Mouse (Mus musculus): ENCODE data around the gene Zfp973. TPM values are rescaled to one million over a fixed set of nuclear protein-coding genes. Genes with fewer than 3 reads are reported as not detected.

The Zfp973 gene
- polyA plus RNA-seq (2014; fragmentation: Illumina TruSeq; extraction: RNeasy Lipid Tissue Mini Kit (QIAGEN cat#74804); ENCODE audit: low replicate concordance): 39.2 TPM

DNA sequence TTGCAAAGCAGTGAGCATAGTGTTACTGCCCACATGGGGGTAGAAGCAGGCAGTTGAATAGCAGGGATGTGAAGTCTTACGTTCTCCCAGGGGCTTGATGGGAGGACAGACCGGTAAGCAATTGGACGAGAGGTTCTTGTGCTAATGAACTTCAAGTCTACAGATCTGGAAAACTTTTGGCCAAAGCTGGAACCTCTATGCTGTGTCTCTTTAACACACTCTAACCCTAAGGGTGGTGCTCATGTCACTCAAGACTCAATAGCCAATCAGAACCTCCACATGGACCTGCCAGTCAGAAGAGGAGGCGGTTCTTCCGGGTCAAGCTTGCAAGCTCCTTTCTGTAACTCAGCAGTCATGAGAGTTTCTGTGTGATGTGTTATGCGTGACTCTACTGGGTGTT lies at the start of gene Zfp973:
Gene Zfp973 (plus strand): TSS at position 301 of the 400 bp plus-strand sequence.

DNA sequence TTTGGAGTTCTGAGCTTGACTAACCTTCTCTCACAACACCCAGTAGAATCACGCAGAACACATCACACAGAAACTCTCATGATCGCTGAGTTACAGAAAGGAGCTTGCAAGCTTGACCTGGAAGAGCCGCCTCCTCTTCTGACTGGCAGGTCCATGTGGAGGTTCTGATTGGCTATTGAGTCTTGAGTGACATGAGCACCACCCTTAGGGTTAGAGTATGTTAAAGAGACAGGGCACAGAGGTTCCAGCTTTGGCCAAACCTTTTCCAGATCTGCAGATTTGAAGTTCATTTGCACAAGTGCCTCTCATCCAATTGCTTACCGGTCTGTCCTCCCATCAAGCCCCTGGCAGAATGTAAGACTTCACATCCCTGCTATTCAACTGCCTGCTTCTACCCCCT lies 34.1 kb upstream of the Zfp973 start, which contains the start of gene Gm14308:
Gene Gm14308 (minus strand): TSS at position 101 of the 400 bp plus-strand sequence.

DNA sequence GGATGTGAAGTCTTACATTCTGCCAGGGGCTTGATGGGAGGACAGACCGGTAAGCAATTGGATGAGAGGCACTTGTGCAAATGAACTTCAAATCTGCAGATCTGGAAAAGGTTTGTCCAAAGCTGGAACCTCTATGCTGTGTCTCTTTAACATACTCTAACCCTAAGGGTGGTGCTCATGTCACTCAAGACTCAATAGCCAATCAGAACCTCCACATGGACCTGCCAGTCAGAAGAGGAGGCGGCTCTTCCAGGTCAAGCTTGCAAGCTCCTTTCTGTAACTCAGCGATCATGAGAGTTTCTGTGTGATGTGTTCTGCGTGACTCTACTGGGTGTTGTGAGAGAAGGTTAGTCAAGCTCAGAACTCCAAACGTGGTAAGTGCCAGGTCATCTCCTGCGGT lies 37.7 kb downstream of the Zfp973 start, which contains the start of gene Gm14305:
Gene Gm14305 (plus strand): TSS at position 278 of the 400 bp plus-strand sequence.

Other genes with a start within 250 kb of the Zfp973 start
- 4.5 TPM for gene Gm14435, start 246.9 kb upstream of the Zfp973 start, polyA plus RNA-seq (2014; fragmentation: Illumina TruSeq; extraction: RNeasy Lipid Tissue Mini Kit (QIAGEN cat#74804); ENCODE audit: low replicate concordance)
- not detected for gene Gm14434, start 183.7 kb upstream of the Zfp973 start, polyA plus RNA-seq (2014; fragmentation: Illumina TruSeq; extraction: RNeasy Lipid Tissue Mini Kit (QIAGEN cat#74804); ENCODE audit: low replicate concordance)
- gene Zfp967, start 149.5 kb upstream of the Zfp973 start, polyA plus RNA-seq (2014; fragmentation: Illumina TruSeq; extraction: RNeasy Lipid Tissue Mini Kit (QIAGEN cat#74804); ENCODE audit: low replicate concordance): not detected
- gene Gm14308, start 34.2 kb upstream of the Zfp973 start, polyA plus RNA-seq (2014; fragmentation: Illumina TruSeq; extraction: RNeasy Lipid Tissue Mini Kit (QIAGEN cat#74804); ENCODE audit: low replicate concordance): 16.7 TPM
- gene Gm14305, start 37.8 kb downstream of the Zfp973 start, polyA plus RNA-seq (2014; fragmentation: Illumina TruSeq; extraction: RNeasy Lipid Tissue Mini Kit (QIAGEN cat#74804); ENCODE audit: low replicate concordance): 69.2 TPM
- gene Gm14295, start 128.1 kb downstream of the Zfp973 start, polyA plus RNA-seq (2014; fragmentation: Illumina TruSeq; extraction: RNeasy Lipid Tissue Mini Kit (QIAGEN cat#74804); ENCODE audit: low replicate concordance): 32.6 TPM
- gene Gm14408, start 160.6 kb downstream of the Zfp973 start, polyA plus RNA-seq (2014; fragmentation: Illumina TruSeq; extraction: RNeasy Lipid Tissue Mini Kit (QIAGEN cat#74804); ENCODE audit: low replicate concordance): not detected

Measured in small intestine, adult 10 weeks (tissue).